Mouse (Mus musculus): Measurements from ENCODE around the gene B3gnt2.

GRCm38 (mm10) chr11:22863581-22863980 lies 2.8 kb upstream of the B3gnt2 start:
- no peak for TF ChIP-seq MAFK (IDR thresholded peaks at IDR 0.05; ENCODE audit: insufficient read depth, low read depth, low read length)
- no peak for TF ChIP-seq CHD2 (IDR thresholded peaks at IDR 0.05; ENCODE audit: low read depth, low read length)
- no peak for TF ChIP-seq ZNF384 (IDR thresholded peaks at IDR 0.05; ENCODE audit: low read depth, low read length)
